Mouse (Mus musculus) intestine, postnatal 0 days (tissue): ENCODE data around the gene Osbpl2. TPM values are rescaled to one million over a fixed set of nuclear protein-coding genes. Genes with fewer than 3 reads are reported as not detected.
A peak's percentile ranks its signal among the peaks of the same experiment; 100 is the strongest.

ENCODE experiments used
- ATAC-seq: fragments of 200-750 bp; cut with Nextera tagmentation; 2 replicates; pipeline ENCODE4 v1.8.0; 2017; ENCODE audit warnings: mild to moderate bottlenecking, moderate TSS enrichment, moderate library complexity
- H3K27ac ChIP-seq: fragments of 300-500 bp; sonication (generic); 2 replicates; pipeline ENCODE4 v1.5.1; 2014; ENCODE audit warnings: mild to moderate bottlenecking, low read depth, low read length, moderate library complexity
- H3K27me3 ChIP-seq: fragments of 300-500 bp; sonication (generic); replicated peaks from 2 replicates; pipeline ENCODE4 v1.6.1; 2014; ENCODE audit warnings: low read length, mixed read lengths; ENCODE audit not compliant: control insufficient read depth, insufficient read depth
- H3K36me3 ChIP-seq: fragments of 300-500 bp; sonication (generic); 2 replicates; pipeline ENCODE4 v1.6.1; 2014; ENCODE audit warnings: mild to moderate bottlenecking, moderate library complexity; ENCODE audit not compliant: control insufficient read depth, insufficient read depth
- H3K4me1 ChIP-seq: fragments of 300-500 bp; sonication (generic); replicated peaks from 2 replicates; pipeline ENCODE4 v1.6.1; 2014; ENCODE audit warnings: antibody characterized with exemption, low read length, mixed read lengths; ENCODE audit not compliant: control insufficient read depth, insufficient read depth
- H3K4me2 ChIP-seq: fragments of 300-500 bp; sonication (generic); replicated peaks from 2 replicates; pipeline ENCODE4 v1.6.1; 2014; ENCODE audit warnings: low read depth, mild to moderate bottlenecking, moderate library complexity
- H3K4me3 ChIP-seq: fragments of 300-500 bp; sonication (generic); 2 replicates; pipeline ENCODE4 v1.5.1; 2014; ENCODE audit warnings: low read depth, low read length
- H3K9ac ChIP-seq: fragments of 300-500 bp; sonication (generic); 2 replicates; pipeline ENCODE4 v1.6.1; 2014; ENCODE audit warnings: mild to moderate bottlenecking, low read depth, low read length
- H3K9me3 ChIP-seq: fragments of 300-500 bp; sonication (generic); 2 replicates; pipeline ENCODE4 v1.6.1; 2016; ENCODE audit warnings: mixed run types; ENCODE audit not compliant: control insufficient read depth
- CTCF ChIP-seq: sonication (generic); IDR thresholded peaks from 2 replicates; pipeline ENCODE4 v1.5.1; 2016; ENCODE audit warnings: low read depth, mild to moderate bottlenecking, control low read depth, antibody characterized with exemption, moderate library complexity
- WGBS: fragments of 180-500 bp; shearing (Covaris S2); extraction: QIAGEN DNeasy Blood & Tissue Kit; methylation state at CpG from one replicate; pipeline ENCODE4 v1.1.7; 2014; 5-methylcytosine and 5-hydroxymethylcytosine counted together
- polyA plus RNA-seq: library from polyadenylated mRNA; unstranded; fragments of >200 nt; fragmentation: Nextera tagmentation; extraction: Ambion mirVana; gene quantifications from 2 replicates; pipeline ENCODE4 v1.2.1, GENCODE M21; 2015

Osbpl2 gene
- polyA plus RNA-seq, 1 experiment from 2014 or later: 22.9 TPM

GRCm38 (mm10) chr2:180158627-180159026 is 39.5 kb downstream of the Osbpl2 start:
- Histone ChIP-seq H3K4me2 (no peak overlapping the region), H3K27me3 (no peaks in the 10 kb centered on the region), H3K27ac (no peak overlapping the region), H3K4me3 (no peak overlapping the region), H3K36me3 (peaks cover 75% of the 10 kb centered on the region), H3K9ac (no peak overlapping the region), H3K9me3 (no peaks in the 10 kb centered on the region), H3K4me1 (no peaks in the 10 kb centered on the region)
- TF ChIP-seq CTCF: no peak
- WGBS: 97% methylated on average over 3 of the region's 3 CpGs
- no peak for ATAC-seq

GRCm38 (mm10) chr2:180165855-180166254 is 46.7 kb downstream of the Osbpl2 start:
- H3K4me1 ChIP-seq: no peaks in the 10 kb centered on the region
- H3K9ac ChIP-seq: no peak overlapping the region
- no peak for ATAC-seq
- 89% methylated on average over 2 of the region's 2 CpGs for WGBS
- no peak overlapping the region for H3K4me3 ChIP-seq
- no peak overlapping the region for H3K27ac ChIP-seq
- H3K27me3 ChIP-seq: no peaks in the 10 kb centered on the region
- H3K36me3 ChIP-seq: peaks cover 16% of the 10 kb centered on the region
- no peaks in the 10 kb centered on the region for H3K9me3 ChIP-seq
- no peak overlapping the region for H3K4me2 ChIP-seq
- no peak for TF ChIP-seq CTCF

- no peak for ATAC-seq
- no peaks in the 10 kb centered on the region for H3K4me1 ChIP-seq
Measured at GRCm38 (mm10) chr2:180166869-180167268, 47.8 kb downstream of the Osbpl2 start.

GRCm38 (mm10) chr2:180170151-180170805 is 51.2 kb downstream of the Osbpl2 start:
- Histone ChIP-seq H3K4me1 (no peaks in the 10 kb centered on the region), H3K4me3 (no peak overlapping the region), H3K27ac (peak overlapping the region; percentile 6; the same call in 1 of the 2 replicates), H3K9me3 (no peaks in the 10 kb centered on the region), H3K4me2 (peak overlapping the region; percentile 88), H3K36me3 (peaks cover 22% of the 10 kb centered on the region), H3K9ac (0 out of 2 replicates have a peak overlapping the region, but pooled peaks have one; percentile 97), H3K27me3 (no peaks in the 10 kb centered on the region)
- no peak for ATAC-seq
- 77% methylated on average over 11 of the region's 11 CpGs for WGBS
- no peak for TF ChIP-seq CTCF

More at GRCm38 (mm10) chr2:180166869-180167268, 47.8 kb downstream of the Osbpl2 start:
- TF ChIP-seq CTCF: no peak
- Histone ChIP-seq H3K9ac (no peak overlapping the region), H3K9me3 (no peaks in the 10 kb centered on the region), H3K4me3 (no peak overlapping the region), H3K4me2 (no peak overlapping the region), H3K36me3 (0 out of 2 replicates have a peak, but pooled peaks cover 6% of the 10 kb centered on the region), H3K27ac (no peak overlapping the region), H3K27me3 (no peaks in the 10 kb centered on the region)
- WGBS: 75% methylated on average over 2 of the region's 2 CpGs

- Histone ChIP-seq H3K4me2 (peak within 1 kb of the TSS; percentile 88), H3K36me3 (peaks cover 28% of the 10 kb centered on the region), H3K4me1 (no peaks in the 10 kb centered on the region), H3K27ac (peak within 1 kb of the TSS; percentile 97), H3K4me3 (peak within 1 kb of the TSS; percentile 98), H3K27me3 (no peaks in the 10 kb centered on the region), H3K9me3 (no peaks in the 10 kb centered on the region), H3K9ac (peak within 1 kb of the TSS; percentile 97)
- ATAC-seq: peak; percentile 98
- TF ChIP-seq CTCF: peak; percentile 100
- 4% methylated on average over 40 of the region's 41 CpGs for WGBS
Measured at GRCm38 (mm10) chr2:180170806-180171521, 51.9 kb downstream of the Osbpl2 start, which contains the start of gene Adrm1. Gene Adrm1, plus strand, starts transcription at chr2:180171485.

- no peaks in the 10 kb centered on the region for H3K9me3 ChIP-seq
- no peaks in the 10 kb centered on the region for H3K4me1 ChIP-seq
- no peak for TF ChIP-seq CTCF
- peak overlapping the region; percentile 97 for H3K9ac ChIP-seq
- peaks cover 32% of the 10 kb centered on the region for H3K36me3 ChIP-seq
- peak overlapping the region; percentile 88 for H3K4me2 ChIP-seq
- WGBS: under 1% methylated on average over 72 of the region's 80 CpGs
- peak overlapping the region; percentile 97 for H3K27ac ChIP-seq
- H3K27me3 ChIP-seq: no peaks in the 10 kb centered on the region
- peak; percentile 62 for ATAC-seq
- H3K4me3 ChIP-seq: peak overlapping the region; percentile 98
Measured at GRCm38 (mm10) chr2:180171522-180172070, 52.5 kb downstream of the Osbpl2 start.
